Mouse (Mus musculus) T-helper 17 cell (primary cell): ENCODE results near the gene Olfr209.
"Not testable (repeated sequence)": the region's sequence is repeated elsewhere in the genome, so short reads cannot be mapped to it uniquely, and the experiment has no call there.

ENCODE experiments used
- in situ Hi-C, 2 experiments: fragments of 300-600 bp; cut with MboI, MseI; formaldehyde crosslinking; loops; 1 replicate in 1 of 2; 2 replicates in 1 of 2; pipeline ENCODE4 v1.15.1; 2025; ENCODE audit warnings: high pct_unique_total_duplicates in 2 of 2

Gene Olfr209

GRCm38 (mm10) chr16:59363893-59364292 lies at the start of gene Olfr209:
Olfr209 (minus strand) TSS chr16:59363993.
- in situ Hi-C loops: no loop called here

- in situ Hi-C loops: loop anchor here in 1 of 2 experiments (25.0 kb wide), 1 partner anchor 801 kb away; the partner anchor contains the start of gene Gm813
These were observed 49.7 kb upstream of the Olfr209 start for GRCm38 (mm10) chr16:59413475-59413874.

GRCm38 (mm10) chr16:59409800-59410199 lies 46.0 kb upstream of the Olfr209 start:
- in situ Hi-C loops: loop anchor here (10.0 to 25.0 kb wide), 2 partner anchors 797 to 865 kb away; partner anchors contain the start of gene Gm813 (in 1 of the 2)

DNA sequence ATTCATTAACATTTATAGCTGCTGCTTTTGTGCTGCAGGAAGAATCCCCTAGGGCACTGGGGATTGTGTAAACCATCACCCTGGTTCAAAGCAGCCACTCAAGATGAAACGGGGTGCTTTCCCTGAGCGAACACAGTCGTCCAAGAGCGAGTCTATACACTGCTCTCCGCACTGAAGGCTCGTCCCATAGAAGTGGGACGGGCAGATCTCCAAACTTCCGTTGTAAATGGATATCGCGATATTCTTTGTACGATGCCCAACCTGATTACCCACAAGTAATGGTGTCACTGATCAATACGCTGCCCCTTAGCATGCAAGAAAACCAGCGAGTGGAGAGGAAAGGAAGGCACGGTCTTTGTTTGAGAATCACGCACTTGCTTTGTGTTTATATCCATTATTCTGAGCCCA lies 45.6 kb upstream of the Olfr209 start:
- in situ Hi-C loops: loop anchor here (10.0 to 25.0 kb wide), 2 partner anchors 797 to 865 kb away; partner anchors contain the start of gene Gm813 (in 1 of the 2)

GRCm38 (mm10) chr16:59407032-59407431 lies 43.2 kb upstream of the Olfr209 start, which contains the start of gene Gabrr3:
Gabrr3 (plus strand) TSS chr16:59407332.
- in situ Hi-C loops: loop anchor here (10.0 to 25.0 kb wide), 2 partner anchors 795 to 862 kb away; partner anchors contain the start of gene Gm813 (in 1 of the 2)

DNA sequence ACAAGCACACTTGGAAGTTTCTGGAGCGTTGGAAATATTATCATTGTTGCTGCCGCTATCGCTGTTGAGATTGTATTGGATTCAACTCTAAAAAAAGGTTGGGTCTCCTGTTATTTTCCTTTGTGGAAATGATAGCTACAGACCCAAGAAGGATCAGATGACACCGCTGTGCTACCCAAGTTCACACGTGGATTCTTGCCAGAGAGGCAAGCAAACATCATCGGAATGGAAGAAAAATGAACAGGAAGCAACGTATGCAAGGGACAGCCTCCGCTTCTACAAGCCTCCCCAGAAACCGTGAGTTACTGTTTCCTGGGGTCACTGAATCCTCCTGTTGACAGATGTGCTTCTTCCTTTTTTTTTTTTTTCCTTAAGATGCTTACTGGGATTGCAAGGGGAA lies 41.0 kb upstream of the Olfr209 start:
- in situ Hi-C loops: loop anchor here (5.0 to 25.0 kb wide), 4 partner anchors 792 to 957 kb away; partner anchors contain the start of gene Gm813 (in 1 of the 2)

DNA sequence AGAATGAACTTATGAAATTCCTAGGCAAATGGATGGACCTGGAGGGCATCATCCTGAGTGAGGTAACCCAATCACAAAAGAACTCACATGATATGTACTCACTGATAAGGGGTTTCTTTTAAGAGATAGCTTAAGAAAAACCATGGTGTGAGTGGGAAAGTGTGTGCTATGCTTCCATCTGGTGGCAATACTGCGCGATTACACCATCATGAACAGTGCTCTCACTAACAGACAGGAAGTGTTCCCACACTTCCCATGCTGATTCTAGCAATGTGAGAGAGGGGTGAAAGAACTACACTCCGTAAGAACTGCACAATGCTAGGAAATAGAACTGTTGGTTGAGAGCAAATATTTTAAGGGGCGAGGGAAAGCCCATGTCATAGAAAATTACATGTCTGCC lies 39.9 kb upstream of the Olfr209 start:
- in situ Hi-C loops: loop anchor here (5.0 to 25.0 kb wide), 4 partner anchors 791 to 956 kb away; partner anchors contain the start of gene Gm813 (in 1 of the 2)

- in situ Hi-C loops: loop anchor here (5.0 to 25.0 kb wide), 4 partner anchors 790 to 955 kb away; partner anchors contain the start of gene Gm813 (in 1 of the 2)
These were observed 38.2 kb upstream of the Olfr209 start for GRCm38 (mm10) chr16:59401985-59402384.

DNA sequence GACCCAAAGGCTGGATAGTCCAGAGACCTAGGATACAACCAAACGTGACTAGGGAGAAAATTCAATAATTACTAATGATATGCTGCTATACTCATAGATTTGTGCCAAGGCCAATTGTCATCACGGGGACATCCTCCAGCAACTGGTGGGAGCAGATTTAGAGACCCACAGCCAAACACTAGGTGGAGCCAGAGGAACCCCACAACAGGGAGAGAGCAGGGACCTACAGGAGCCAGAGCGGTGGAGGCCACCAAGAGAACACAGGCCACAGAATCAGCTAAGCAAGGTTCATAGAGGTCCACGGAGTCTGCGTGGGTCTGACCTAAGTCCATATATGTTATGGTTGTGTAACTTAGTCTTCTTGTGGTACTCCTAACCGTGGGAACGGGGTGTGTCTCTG lies 37.3 kb upstream of the Olfr209 start:
- in situ Hi-C loops: loop anchor here (5.0 to 25.0 kb wide), 4 partner anchors 789 to 954 kb away; partner anchors contain the start of gene Gm813 (in 1 of the 2)

DNA sequence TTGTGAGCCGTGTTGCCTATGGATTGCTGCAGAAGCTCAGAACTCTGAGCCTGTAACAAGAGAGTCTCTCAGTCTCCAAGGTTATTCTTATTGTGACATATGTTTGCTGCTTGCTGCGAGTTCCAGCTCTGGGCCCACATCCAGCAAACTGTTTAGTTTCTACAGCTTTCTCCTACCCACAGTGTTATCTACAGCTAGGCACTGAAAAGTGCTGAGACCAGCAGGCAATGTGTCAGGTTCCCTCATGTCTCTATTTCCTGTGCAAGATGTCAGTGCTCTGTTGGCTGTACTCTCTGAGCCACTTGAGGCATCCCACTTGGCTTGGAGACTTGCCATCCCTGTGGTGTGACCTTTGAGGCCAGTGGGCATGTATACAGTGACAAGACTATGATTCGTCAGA lies 29.5 kb upstream of the Olfr209 start:
- in situ Hi-C loops: no loop called here

DNA sequence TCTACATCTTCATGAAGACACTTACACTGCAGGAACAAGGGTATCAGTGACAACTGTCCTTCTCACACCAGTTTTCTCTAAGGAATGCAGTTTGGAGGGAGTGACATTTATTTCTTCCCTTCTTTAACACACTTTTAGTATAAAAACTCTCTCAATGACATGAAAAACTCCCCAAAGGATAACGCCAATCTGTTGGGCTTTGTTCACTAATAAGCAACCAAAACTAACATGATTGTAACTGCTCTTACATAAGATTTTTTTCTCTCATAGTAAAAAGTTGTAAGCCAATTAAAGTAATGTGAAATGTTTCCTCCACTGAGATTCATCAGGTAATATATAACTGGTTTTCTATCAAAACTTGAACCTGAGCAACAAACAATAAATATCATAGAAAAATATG lies 14.6 kb downstream of the Olfr209 start, which contains the start of gene Olfr206:
Gene Olfr206, minus strand, starts transcription at position 101 of the 400 bp plus-strand sequence.
- in situ Hi-C loops: no loop called here

DNA sequence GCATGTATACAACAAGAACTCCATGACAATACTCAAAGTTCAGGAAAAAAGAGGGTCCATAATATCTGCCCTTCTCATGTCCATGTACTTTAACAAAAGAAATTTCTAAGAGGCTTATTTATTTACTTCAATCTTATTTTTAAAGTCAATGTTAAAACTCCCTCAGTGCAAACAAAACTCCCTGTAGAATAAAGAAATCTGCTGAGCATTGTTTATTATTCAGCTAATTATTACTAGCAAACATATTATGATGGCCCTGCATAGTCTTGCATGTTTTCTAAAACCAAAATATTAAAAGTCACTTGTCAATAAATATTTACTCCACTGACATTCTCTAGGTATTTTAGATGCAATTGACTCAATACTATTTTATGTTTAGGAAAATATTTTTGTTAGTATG lies 32.8 kb downstream of the Olfr209 start, which contains the start of gene Olfr205:
Gene Olfr205, minus strand, starts transcription at position 101 of the 400 bp plus-strand sequence.
- in situ Hi-C loops: no loop called here

GRCm38 (mm10) chr16:59323262-59323661 lies 40.5 kb downstream of the Olfr209 start:
- in situ Hi-C loops: not testable (repeated sequence)

DNA sequence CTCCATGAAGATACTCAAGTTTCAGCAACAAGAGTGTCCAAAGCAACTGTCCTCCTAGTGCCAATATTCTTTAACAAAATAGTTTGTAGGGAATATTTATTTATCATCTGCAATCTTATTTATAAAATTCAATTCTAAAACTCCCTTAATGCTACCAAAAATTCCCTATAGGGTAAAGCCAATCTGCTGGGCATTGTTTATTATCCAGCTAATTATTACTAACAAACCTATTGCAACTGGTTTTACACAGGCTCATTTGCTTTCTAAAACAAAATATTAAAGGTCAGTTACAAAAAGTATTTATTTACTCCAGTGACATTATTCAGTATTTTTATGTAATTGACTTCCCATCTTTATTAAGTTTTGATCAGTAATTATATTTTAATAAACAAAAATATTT lies 45.6 kb downstream of the Olfr209 start, which contains the start of gene Olfr204:
Gene Olfr204, minus strand, starts transcription at position 101 of the 400 bp plus-strand sequence.
- in situ Hi-C loops: no loop called here
